Mouse (Mus musculus) thymus, postnatal 0 days (tissue): ENCODE data around the gene F2. TPM values are rescaled to one million over a fixed set of nuclear protein-coding genes. Genes with fewer than 3 reads are reported as not detected.

Source experiments
- DNase-seq: peaks from one replicate; pipeline ENCODE4 v3.0.0-alpha.2; 2015; ENCODE audit warnings: low spot score
- polyA plus RNA-seq: library from polyadenylated mRNA; unstranded; fragments of >200 nt; fragmentation: Nextera tagmentation; extraction: Ambion mirVana; gene quantifications from 2 replicates; pipeline ENCODE4 v1.2.1, GENCODE M21; 2015

The F2 gene
- 0.98 and 1.0 TPM in 2 replicates for polyA plus RNA-seq

DNA sequence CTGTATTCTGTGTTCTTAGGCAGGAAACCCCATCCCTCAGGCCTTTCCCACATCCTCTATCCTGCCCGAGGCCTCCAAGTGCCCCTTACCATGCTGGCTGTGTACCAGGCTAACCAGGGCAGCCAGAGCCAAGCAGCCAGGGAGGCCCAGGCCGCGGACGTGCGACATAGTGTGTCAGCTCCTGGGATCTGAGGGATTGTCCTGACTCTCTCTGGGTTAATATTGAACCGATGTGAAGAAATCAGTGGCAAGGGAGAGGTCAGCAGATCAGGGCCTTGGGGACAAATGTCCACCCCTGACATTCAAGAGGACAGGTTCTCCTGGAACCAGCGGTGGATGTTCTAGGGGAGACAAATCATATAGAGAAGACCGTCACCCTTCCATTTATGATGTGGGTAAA lies at the start of gene F2:
Gene F2 (minus strand): TSS at position 186 of the 400 bp plus-strand sequence.
- no peak for DNase-seq

DNA sequence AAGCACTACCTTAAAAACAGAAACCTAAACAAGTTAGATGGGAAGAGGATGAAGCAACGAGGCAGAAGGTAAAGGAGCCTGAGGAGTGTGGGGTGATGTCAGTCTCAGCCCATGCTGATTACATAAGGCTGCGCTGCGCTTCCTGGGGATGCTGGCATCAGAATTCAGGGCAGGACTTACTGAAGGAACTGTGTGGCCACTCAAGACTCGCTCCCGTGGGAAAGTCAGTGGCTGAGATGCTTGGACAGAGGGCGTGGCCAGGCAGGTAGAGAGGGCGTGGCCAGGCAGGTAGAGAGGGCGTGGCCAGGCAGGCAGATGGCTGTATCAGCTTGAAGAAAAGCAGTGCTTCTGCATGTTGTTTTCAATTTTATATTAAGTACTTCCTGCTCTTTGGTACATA lies 47.7 kb upstream of the F2 start:
- DNase-seq = no peak

- peak; percentile 51 for DNase-seq
Measured at GRCm38 (mm10) chr2:91682850-91683249, 46.6 kb upstream of the F2 start.

DNA sequence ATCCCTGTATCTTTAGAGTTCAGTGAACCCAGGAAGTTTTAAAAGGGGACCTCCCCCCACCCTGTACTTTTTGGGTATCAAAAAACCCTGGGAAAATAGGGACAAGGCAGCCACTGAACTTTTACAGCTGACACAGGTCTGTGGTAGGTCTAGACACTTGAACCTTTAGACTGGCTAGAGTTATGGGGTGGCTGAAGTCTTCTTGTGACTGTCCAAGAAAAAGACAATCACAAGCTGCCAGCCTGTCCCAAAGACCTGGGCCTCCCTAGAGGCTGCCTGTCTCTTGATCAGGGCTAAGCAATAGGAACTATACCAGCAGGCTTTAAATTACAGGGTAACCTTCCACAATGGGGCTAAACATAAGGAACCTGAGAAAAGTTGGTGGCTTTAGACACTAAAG lies 40.7 kb upstream of the F2 start:
- DNase-seq = no peak

DNA sequence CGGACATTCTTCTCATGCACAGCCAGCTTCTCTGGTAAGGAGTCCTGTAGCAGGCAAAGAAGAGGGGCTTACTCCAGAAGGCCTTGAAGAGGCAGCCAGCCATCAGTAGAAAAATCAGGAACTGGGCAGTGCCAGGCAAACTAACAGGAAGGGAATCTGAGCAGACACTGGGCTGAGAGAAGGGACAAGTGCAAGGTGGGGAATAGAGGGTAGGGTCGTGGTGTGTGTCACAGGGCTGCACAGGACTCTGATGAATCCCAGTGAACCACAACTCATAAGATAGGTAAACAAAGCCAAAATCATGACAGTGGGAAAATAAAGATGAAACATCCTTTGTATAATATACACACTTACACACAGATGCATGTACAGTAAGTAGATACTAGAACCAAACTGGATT lies 40.2 kb upstream of the F2 start:
- DNase-seq = no peak

GRCm38 (mm10) chr2:91674895-91675294 lies 38.7 kb upstream of the F2 start:
- no peak for DNase-seq

DNA sequence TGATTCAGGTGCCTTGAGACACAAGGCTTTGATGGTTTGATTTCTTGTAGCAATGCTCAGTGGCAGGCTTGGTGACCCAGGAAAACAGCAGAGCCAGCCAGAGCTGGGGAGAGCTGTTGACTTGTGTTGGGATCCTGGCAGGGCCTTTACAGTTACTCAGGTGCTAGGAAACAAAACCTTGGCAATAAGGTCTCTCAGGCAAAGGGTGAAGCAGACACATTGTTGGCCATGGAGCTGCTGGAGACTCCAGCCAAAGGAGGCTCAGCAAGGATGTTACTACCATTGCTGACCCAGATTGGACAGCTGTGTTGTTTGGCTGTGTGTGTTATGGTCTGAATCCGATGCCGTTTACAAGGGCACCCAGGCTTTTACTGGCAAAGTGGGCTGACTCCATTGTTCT lies 37.4 kb upstream of the F2 start:
- no peak for DNase-seq

DNA sequence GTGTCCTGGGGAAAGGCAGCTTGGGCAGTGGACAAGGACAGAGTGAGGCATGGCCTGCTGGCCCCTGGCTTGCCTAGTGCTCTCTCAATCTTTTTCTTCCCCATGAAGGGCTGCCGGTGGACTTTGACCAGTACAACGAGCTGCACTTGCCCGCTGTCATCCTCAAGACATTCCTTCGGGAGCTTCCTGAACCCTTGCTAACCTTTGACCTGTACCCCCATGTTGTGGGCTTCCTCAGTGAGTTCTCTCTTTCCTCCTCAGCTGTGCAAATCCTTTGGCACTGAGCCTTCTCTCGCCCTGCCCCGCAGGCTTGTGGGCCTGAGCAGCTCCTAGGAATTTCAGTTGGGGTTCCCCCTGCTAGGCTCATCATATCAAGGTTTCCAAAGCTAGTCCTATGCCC lies 33.8 kb upstream of the F2 start:
- DNase-seq = no peak

DNA sequence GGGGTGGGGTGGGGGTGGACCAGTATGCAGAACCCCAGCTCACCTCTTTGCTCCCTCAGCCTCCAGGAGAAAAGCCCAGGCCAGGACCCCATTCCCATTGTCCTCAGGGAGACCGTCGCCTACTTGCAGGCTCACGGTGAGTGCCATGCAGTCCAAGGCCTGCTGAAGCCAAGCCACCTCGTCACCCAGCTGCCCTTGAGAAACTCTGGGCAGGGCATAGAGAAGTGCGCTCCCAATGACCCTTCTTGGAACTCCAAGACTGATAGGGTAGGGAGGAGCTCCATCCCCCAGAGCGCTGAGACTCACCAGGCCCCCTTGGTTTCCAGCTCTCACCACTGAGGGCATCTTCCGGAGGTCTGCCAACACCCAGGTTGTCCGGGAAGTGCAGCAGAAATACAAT lies 33.1 kb upstream of the F2 start:
- DNase-seq = no peak

DNA sequence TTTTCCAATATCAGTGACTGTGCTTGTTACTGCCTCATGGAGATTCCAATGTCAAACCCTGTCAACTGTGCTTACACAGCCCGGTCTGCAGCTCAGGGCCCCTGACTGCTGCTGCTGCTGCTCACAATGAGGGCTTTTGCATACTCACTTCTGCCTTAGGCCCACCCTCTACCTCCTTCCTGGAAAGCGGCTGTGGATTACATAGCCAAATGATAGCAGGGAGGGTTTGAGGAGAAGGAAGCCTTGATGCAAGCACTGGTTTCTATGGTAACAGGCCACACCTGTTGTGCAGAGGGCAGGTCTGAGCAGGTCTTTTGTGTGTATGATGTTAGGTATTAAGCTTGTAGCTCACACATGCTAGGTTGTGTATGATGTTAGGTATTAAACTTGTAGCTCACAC lies 31.5 kb upstream of the F2 start:
- no peak for DNase-seq

DNA sequence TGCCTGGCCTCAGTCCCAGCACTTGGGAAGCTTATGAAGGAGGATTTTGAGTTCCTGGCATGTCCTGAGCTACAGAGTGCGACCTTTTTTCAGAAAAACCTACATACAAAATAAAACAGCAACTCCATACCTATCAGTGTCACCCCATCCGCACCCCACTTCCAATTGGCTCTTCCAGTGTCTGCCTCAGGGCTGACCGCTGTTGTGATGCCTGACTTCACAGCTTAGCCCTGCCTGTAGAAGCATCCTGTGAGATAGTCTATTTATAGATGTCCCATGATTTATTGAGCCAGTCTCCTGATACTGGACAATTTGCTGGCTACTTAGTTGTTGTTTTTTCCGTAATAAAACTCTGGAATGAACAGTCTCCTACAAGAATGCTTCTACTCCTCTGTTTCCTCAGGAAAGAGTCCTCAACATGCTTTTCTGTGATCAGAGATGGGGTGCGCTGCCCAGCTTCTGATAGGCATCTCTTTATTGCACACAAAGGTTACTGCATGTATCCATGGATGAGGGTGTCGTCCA lies 30.2 kb upstream of the F2 start:
- no peak for DNase-seq

- no peak for DNase-seq
Measured at GRCm38 (mm10) chr2:91664780-91665179, 28.6 kb upstream of the F2 start.

DNA sequence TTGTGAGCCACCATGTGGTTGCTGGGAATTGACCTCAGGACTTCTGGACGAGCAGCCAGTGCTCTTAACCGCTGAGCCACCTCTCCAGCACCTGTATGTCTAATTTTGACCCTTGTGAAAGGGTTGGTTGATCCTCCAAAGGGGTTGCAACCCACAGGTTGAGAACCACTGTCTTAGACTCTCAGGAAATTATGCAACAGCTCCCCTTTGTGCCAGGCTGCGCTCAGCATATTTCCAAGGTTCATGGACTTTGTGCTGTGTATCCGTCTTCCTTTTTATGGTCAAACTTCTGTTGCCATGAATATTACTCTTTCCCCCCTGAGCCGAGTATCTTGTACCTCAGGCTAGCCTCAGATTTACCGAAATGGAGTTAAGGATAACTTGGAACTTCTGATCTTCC lies 24.8 kb upstream of the F2 start:
- no peak for DNase-seq

- no peak for DNase-seq
Measured at GRCm38 (mm10) chr2:91659657-91660056, 23.4 kb upstream of the F2 start.

DNA sequence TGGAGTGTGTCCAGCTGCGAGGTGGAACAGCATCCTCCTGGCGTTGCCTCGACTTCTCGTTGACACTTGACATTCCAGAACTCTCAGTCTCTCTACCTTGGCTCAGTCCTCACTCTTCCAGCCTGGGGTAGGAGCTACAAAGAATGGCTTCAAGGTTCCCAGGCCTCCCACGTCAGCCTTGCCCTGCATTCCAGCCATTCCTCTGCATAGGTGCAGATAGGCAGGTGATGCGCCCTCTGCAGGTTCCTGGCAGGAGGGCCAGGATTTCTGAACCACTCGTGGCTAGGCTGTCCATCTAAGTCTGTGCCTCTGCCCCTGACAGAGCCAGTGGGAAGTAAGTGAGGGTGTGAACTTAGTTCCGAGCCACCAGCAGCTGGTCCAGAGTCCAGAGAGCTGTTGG lies 20.6 kb upstream of the F2 start:
- no peak for DNase-seq

DNA sequence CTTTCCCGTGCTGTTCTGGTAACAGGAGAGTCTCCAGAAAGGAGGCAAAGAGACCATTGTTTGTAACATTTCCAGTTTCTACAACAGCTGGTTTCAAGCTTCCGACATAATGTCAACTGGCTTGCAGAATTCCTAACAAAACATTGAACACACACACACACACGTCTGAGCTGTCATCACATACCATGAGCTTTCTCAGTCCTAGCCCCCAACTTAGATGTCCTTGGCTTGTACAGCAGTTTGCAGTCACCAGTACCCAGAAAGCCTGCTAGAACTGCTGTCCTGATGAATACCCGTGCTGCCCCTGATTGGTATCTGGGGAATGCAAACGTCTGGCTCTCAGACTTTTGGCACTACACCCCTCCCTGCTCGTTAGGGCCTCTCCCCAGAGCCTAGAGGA lies 19.6 kb upstream of the F2 start:
- DNase-seq = no peak

DNA sequence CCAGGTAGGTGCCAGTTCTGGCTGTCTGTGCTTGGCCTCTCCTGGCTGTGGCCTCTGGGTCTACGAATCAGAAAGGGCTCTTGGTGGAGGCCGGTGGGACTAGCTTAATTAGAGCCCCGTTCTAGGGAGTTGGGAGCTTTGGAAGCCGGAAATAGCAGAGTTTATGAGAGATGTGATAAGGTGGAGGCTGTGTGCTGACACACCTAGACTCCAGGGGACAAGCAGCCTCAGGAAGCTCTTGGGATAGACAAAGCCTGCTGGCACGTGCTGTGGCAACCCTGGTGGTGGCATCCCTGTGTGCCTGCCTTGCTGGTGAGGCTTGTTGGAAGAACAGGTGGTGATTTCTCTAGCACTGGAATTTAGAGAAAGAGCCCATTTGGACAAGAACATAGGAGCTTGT lies 19.2 kb upstream of the F2 start:
- no peak for DNase-seq

DNA sequence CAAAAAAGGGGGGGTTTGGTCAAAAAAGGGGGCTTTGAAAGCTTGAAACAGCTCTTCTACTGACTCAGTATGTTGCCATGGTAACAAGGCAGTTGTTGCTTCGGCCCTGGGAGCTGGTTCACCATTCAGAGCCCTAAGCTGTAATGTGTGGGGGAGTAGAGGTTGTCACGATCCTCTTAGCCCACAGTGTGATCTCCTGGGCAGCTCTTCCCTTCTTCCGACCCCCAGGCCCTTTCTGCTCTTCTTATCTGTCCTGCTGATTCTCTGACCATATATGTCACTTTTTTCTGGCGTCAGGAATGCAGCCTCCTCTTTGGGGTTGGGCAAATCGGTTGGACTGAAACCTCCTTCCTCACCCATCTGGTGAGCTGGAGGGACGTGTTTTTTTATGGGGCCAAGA lies 16.6 kb upstream of the F2 start:
- DNase-seq = no peak

DNA sequence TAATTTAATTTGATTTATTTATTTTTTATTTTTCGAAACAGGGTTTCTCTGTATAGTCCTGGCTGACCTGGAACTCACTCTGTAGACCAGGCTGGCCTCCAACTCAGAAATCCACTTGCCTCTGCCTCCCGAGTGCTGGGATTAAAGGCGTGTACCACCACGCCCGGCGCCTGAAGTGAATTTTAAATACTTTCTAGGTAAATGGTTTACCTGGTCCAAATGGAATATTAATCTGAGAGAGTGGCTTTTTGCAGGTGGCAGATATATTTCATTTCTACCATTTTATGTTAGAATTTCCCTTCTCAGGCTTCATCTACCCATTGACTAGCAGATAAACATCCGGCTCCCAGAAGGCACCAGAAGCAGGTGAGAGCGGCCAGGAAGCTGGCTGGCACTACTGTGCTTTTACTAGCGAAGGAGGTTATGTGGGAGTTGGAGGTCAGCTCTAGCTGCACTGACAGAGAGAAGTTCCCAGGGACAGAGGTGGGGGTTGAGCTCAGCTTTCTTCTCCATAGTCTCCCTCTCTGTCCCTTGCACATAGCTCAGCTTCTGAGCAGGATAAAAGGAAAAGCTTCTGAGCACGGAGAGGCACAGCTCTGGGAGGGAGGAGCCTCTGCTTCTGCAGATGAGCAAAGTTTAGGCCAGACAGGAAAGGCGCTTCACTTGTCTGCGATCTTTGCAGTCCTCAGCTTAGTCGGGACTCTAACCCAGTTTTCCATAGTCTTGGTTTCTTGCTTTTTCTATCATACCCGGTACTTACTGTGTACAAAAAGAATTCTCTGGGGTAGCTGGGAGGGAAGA lies 15.4 kb upstream of the F2 start:
- no peak for DNase-seq

DNA sequence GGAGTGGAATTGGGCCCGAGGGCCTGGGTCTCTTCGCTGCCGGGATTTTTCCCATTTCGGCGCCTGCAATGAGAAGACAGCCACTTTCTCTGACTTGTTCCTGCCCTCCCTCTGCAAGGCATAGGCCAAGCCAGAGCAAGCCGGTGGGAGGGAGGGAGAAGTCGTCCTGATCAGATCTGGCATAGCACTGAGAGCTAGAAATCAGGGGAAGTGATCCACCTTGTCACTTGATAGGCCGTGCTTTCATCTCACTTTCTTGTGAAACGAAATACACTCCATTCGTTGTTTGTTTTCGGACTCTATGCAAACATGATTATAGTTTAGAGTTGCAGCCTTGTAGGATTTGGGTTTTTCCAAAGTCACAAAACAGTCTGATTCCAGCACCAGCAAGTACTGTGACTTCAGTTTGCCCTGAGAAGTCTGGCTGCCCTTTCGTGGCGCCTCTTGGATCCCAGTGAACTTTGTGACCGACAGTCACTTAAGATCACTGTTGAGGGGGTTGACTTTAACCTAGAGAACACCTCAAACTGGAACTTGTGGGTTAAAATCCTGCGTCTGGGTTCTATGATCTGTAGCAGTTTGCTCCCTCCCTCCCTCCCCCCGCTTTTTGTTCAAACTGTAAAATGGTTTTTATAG lies 14.3 kb upstream of the F2 start:
- DNase-seq = no peak

- peak; percentile 98 for DNase-seq
Measured at GRCm38 (mm10) chr2:91649553-91650359, 13.5 kb upstream of the F2 start, which contains the start of the genes Zfp408 and Arhgap1. TSS of gene Zfp408 (minus strand) at chr2:91649791. TSS of gene Arhgap1 (plus strand) at chr2:91649860.

DNA sequence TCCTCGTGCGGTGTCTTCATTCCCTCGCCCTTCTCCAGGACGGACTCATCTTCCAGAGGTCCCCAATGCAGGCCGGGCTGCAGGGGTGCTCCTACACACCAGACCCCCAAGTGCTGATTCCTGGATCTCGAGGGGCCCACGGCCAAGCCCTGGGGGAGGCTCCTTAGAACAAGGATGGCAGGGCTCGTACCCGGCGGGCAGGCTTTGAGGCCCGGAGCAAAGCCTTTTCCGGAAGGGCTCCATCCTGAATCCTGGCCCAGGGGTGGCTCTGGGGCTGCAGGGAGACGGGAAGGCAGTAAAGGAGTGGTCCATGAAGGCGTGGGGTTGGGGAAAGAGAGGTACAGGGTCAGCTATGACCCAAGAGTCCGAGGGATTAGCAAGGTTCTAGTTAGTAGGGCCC lies 12.9 kb upstream of the F2 start:
- DNase-seq = no peak
